In genomic region chr7:89042977-89043376, GRCm38 (mm10) we compare ENCODE assay signal across 12 mouse cellular contexts.
DNase-seq lines count a peak whose midpoint lies in the region; ATAC-seq and TF ChIP-seq lines count a peak whose summit lies in the region.
"Had no signal": no experiment of that assay in that cellular context is flagged by ENCODE, and none has a peak within 500 bp of the region (broad histone marks: within the 10 kb centered on the region; RNA-seq: fewer than 3 reads in every experiment).

No protein-coding gene starts in this region.

- no peaks in the 10 kb centered on the region for H3K36me3 ChIP-seq in forebrain, embryonic 16.5 days (ENCODE audit: control insufficient read depth, insufficient read depth)
- H3K36me3 ChIP-seq: heart, embryonic 12.5 days had no signal

- DNase-seq in gastrocnemius, adult 2 months, result no peak
- DNase-seq in gastrocnemius, postnatal 36 days, result no peak
- peak; percentile 23 to 40 for DNase-seq in left cerebral cortex, postnatal 14 days (ENCODE audit: low spot score in 2 of 2)
- DNase-seq in left cerebral cortex, adult 11 months (ENCODE audit: low spot score), result no peak
- DNase-seq in ES-CJ7 (ENCODE audit: low read depth, low spot score), result peak; percentile 7
- DNase-seq in heart, postnatal 14 days, result no peak
- no peak for DNase-seq in heart, adult 11 months
- DNase-seq: adrenal gland, adult 2 months; cerebellum, adult 9-10 months; right cerebral cortex, postnatal 4 days had no signal

- ATAC-seq in forebrain, embryonic 16.5 days, result 0 out of 2 replicates have a peak, but pooled peaks have one; percentile 31

- TF ChIP-seq CTCF in gastrocnemius, adult 2 months (IDR thresholded peaks at IDR 0.05), result peak; percentile 34

- H3K9ac ChIP-seq in forebrain, embryonic 16.5 days (replicated peaks; ENCODE audit: low read depth, low read length), result no peak overlapping the region
- H3K9ac ChIP-seq: heart, embryonic 12.5 days had no signal

- H3K4me2 ChIP-seq in forebrain, embryonic 16.5 days (ENCODE audit: low read length), result no peak overlapping the region
- H3K4me2 ChIP-seq: heart, embryonic 12.5 days had no signal

- no peaks in the 10 kb centered on the region; the same call in 1 of the 2 replicates for H3K4me1 ChIP-seq in forebrain, embryonic 16.5 days (replicated peaks; ENCODE audit: control insufficient read depth, insufficient read depth, low read length)
- H3K4me1 ChIP-seq: heart, embryonic 12.5 days had no signal

- H3K9me3 ChIP-seq in forebrain, embryonic 16.5 days (ENCODE audit: control insufficient read depth, low read length), result no peaks in the 10 kb centered on the region
- H3K9me3 ChIP-seq: heart, embryonic 12.5 days had no signal

- H3K27me3 ChIP-seq in forebrain, embryonic 16.5 days (replicated peaks; ENCODE audit: control insufficient read depth, insufficient read depth, low read length), result no peaks in the 10 kb centered on the region
- H3K27me3 ChIP-seq: heart, embryonic 12.5 days had no signal

- no peak overlapping the region for H3K4me3 ChIP-seq in gastrocnemius, adult 2 months
- no peak overlapping the region for H3K4me3 ChIP-seq in forebrain, embryonic 16.5 days (replicated peaks; ENCODE audit: low read length)
- H3K4me3 ChIP-seq: heart, embryonic 12.5 days had no signal

- intact Hi-C loops in gastrocnemius, adult 2 months (cut with DNase I), result no loop called here
- intact Hi-C loops in gastrocnemius, postnatal 36 days (cut with DNase I), result no loop called here
- intact Hi-C loops in left cerebral cortex, postnatal 14 days (cut with DNase I), result no loop called here
- intact Hi-C loops in heart, postnatal 14 days (cut with DNase I), result loop anchor here (10.0 kb wide), 1 partner anchor 948 kb away; no protein-coding TSS in a partner anchor

- no peak overlapping the region for H3K27ac ChIP-seq in gastrocnemius, adult 2 months
- H3K27ac ChIP-seq in forebrain, embryonic 16.5 days (ENCODE audit: low read length), result no peak overlapping the region

- 60% methylated on average over 1 of the region's 1 CpGs for WGBS in forebrain, embryonic 16.5 days

Comparison
In these comparisons a context has a peak if more than half of its experiments do, and no peak if none do; other contexts are left out.
1. DNase-seq: peak in left cerebral cortex, postnatal 14 days (2 of 2) and ES-CJ7 (single experiment); none in gastrocnemius, adult 2 months (single experiment), gastrocnemius, postnatal 36 days (0 of 2), left cerebral cortex, adult 11 months (single experiment), heart, postnatal 14 days (0 of 2) and heart, adult 11 months (single experiment).